Mouse (Mus musculus): ENCODE measurements at regions not wholly inside any gene's neighbourhood (a gene's known extent, or its start where the extent isn't known, plus 50 kb on each side); places are given as distances from the start of the nearest gene placed in this dataset.
"Not testable (repeated sequence)": the region's sequence is repeated elsewhere in the genome, so short reads cannot be mapped to it uniquely, and the experiment has no call there.

- not testable (repeated sequence) for DNase-seq (ENCODE audit: low read depth, low spot score)
Measured at GRCm38 (mm10) chr4:9724801-9725200, 1149.5 kb upstream of the 2610301B20Rik start.

DNA sequence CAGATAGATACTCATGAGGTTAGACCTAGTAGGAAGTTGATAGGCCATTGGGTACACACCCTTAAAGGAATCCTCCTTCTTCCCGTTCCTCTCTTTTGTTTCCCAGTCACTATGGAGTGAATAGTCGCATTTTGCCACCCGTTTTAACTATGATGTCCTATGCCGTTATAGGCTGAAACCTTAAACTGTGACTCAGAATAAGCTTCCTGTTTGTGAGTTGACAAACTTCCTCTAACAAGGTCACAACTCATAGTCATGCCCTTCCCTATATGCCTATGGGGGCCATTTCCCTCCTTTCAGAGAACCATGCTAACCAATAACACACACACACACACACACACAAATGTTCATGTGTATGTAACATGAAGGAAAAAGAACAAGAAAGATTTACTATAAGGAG lies 1136.6 kb upstream of the 2610301B20Rik start:
- DNase-seq (ENCODE audit: low read depth, low spot score): no peak

DNA sequence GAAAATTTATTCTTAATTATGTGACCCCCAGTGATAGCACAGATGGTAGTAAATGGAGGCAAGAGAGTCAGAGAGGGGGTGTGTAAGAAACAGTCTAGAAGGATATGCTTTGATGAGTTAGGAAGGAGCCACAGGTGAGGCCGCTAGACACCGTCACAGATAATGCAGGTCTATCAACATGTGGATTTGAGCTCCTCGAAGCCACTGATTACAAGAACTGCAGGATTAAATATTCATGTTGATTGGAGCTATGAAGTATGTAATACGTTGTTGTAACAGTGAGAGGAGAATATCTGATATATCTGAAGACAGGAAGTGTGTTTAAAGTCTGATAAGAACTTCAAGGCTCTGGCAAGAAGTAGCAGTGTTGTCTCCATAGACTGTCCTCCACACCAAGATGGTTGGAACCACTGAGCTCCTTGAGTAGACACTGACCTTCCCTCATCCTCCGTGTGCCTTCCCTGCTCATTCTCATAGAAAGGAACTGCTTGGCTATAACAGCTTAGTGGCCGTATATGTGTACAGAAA lies 1126.8 kb upstream of the 2610301B20Rik start:
- no peak for DNase-seq (ENCODE audit: low read depth, low spot score)

- no peak for DNase-seq (ENCODE audit: low read depth, low spot score)
Measured at GRCm38 (mm10) chr4:9748110-9748509, 1126.2 kb upstream of the 2610301B20Rik start.

DNA sequence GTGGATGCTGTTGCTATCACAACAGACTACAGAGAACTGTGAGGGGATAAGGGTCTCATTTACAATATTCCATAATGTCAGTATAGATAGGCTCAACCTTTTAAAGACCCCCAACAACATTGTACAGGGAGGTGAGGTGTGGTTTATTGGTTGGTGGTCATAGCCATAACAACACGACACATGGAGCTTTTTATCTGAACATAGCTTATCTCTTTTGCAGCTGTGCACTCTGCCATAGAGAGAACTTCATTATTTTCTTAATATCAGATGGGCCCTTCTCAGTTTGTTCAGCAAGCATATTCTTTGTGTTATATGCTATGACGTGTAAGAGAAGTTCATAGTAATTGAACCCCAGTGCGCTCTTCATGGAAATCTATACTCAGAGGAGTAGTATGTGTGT lies 1124.4 kb upstream of the 2610301B20Rik start:
- no peak for DNase-seq (ENCODE audit: low read depth, low spot score)

GRCm38 (mm10) chr4:9750404-9750803 lies 1123.9 kb upstream of the 2610301B20Rik start:
- no peak for DNase-seq (ENCODE audit: low read depth, low spot score)

DNA sequence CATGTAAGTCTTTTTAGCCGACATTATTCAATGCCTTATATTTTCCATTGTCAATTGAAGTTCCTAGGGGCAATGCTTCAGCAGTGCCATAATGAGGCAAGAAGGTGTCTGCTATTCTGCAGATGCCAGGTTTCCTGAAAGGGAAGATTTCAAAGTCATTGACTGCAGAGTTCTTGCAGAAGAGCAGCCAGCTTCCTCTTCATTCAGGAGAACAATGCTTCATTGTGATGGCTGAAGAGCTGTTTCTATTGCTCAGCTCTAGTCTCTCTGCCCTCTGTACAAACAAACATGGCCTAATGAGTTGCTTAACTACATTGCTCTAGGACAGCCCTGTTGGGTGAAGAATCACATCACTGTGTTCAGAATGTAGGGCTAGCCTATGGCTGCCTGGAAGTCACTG lies 1111.0 kb upstream of the 2610301B20Rik start:
- DNase-seq (ENCODE audit: low read depth, low spot score): no peak

GRCm38 (mm10) chr4:9769633-9770205 lies 1104.6 kb upstream of the 2610301B20Rik start:
- no peak for DNase-seq (ENCODE audit: low read depth, low spot score)

GRCm38 (mm10) chr4:9770372-9771102 lies 1103.8 kb upstream of the 2610301B20Rik start:
- peak; percentile 42 for DNase-seq (ENCODE audit: low read depth, low spot score)

- DNase-seq (ENCODE audit: low read depth, low spot score): no peak
Measured at GRCm38 (mm10) chr4:9771103-9771474, 1103.2 kb upstream of the 2610301B20Rik start.

- no peak for DNase-seq (ENCODE audit: low read depth, low spot score)
Measured at GRCm38 (mm10) chr4:9778391-9778790, 1095.9 kb upstream of the 2610301B20Rik start.

DNA sequence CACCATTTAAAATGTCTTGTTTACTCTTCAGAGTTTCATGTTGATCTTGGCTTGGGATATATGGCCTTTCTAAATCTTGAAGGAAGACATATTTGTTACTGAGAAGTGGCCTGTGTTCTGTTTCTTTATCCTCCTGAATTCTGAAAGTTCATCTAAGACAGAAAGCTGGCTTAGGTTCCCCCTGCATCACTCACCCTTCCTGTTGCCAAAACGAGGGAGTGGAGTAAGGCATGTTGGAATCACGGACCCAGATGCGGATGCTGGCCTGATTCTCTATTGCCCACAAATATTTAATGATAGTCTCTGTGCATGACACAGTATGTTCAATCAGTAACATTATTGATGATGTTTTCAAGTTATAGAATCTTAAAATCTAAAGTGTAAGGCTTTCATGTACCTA lies 1094.7 kb upstream of the 2610301B20Rik start:
- no peak for DNase-seq (ENCODE audit: low read depth, low spot score)

GRCm38 (mm10) chr4:9780179-9780578 lies 1094.1 kb upstream of the 2610301B20Rik start:
- peak; percentile 34 for DNase-seq (ENCODE audit: low read depth, low spot score)

DNA sequence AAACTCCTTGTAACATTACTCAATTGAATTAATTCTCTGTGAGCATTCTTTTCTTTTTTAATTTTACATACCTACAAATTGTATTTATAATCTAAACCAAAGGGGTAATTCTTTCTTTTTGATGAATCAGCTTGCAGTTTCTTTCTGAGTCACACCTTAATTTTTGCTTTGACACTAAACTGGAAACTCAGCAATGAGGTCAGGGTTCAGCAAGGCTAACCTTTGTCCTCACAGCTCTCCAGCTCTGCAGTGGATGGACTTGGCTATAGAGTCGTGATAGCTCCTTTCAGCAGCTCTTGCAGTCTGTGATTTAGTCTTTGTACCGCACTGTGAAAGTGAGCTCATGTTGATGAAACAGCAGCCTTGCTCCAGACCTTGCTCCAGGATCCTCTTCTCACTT lies 1093.0 kb upstream of the 2610301B20Rik start:
- DNase-seq (ENCODE audit: low read depth, low spot score): no peak

DNA sequence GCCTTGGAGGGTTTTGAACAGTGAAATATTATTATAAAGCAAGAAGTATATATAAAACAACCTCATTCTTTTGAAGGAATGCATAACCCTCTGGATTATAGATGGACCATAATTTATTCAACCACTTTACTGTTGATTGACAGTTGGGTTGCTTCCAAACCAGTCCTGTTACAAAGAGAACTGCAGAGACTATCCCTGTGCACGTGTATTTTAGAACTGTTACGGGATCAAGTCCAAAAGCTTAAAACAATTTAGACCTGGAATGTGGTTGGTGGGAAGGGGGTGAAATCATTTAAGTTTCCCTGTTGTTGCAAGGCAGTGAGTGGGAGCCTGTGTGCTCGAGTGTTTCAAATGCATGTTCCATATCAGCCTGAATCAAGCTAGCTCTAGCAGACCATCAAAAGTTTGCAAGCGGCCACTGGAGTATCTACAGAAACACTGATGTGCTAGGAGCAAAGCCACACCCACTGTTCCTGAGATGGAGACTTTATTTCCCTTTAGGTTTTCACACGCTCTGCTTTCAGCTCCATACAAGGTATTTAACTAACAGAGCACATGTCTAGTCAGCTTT lies 1086.4 kb upstream of the 2610301B20Rik start:
- no peak for DNase-seq (ENCODE audit: low read depth, low spot score)

GRCm38 (mm10) chr4:9790478-9790877 lies 1083.8 kb upstream of the 2610301B20Rik start:
- no peak for DNase-seq (ENCODE audit: low read depth, low spot score)
